Mouse (Mus musculus): ENCODE data around the gene Gm26992. TPM values are rescaled to one million over a fixed set of nuclear protein-coding genes. Genes with fewer than 3 reads are reported as not detected.

Gene Gm26992
- polyA plus RNA-seq, 1 experiment = not detected

GRCm38 (mm10) chrX:103477507-103477906 lies 55.7 kb downstream of the Gm26992 start:
- Histone ChIP-seq H3K4me3 (no peak overlapping the region), H3K27me3 (ENCODE audit: control insufficient read depth, insufficient read depth, insufficient read length) (no peaks in the 10 kb centered on the region), H3K4me2 (ENCODE audit: low read depth) (peak overlapping the region; percentile 22), H3ac (ENCODE audit: control insufficient read depth, insufficient read length) (no peak overlapping the region), H3K36me3 (ENCODE audit: control insufficient read depth, insufficient read depth) (no peaks in the 10 kb centered on the region), H3K79me2 (ENCODE audit: control insufficient read depth, insufficient read depth) (peaks cover 65% of the 10 kb centered on the region)
- TF ChIP-seq POLR2A (IDR thresholded peaks at IDR 0.05; ENCODE audit: insufficient read length, low read depth) (no peak), REST (IDR thresholded peaks at IDR 0.05; ENCODE audit: insufficient read depth, insufficient read length) (no peak), MAX (IDR thresholded peaks at IDR 0.05; ENCODE audit: low read depth) (no peak), E2F4 (IDR thresholded peaks at IDR 0.05; ENCODE audit: insufficient read depth) (no peak), MYOG (IDR thresholded peaks at IDR 0.05; ENCODE audit: control insufficient read depth in 1 of 3, insufficient read depth in 1 of 3, insufficient read length in 2 of 3, low read depth in 2 of 3) (no peak), TCF3 (IDR thresholded peaks at IDR 0.05; ENCODE audit: insufficient read length, low read depth) (no peak), MYOD1 (IDR thresholded peaks at IDR 0.05; ENCODE audit: control insufficient read depth in 1 of 3, insufficient read length in 2 of 3, low read depth in 2 of 3) (no peak), POLR2AphosphoS2 (IDR thresholded peaks at IDR 0.05; ENCODE audit: insufficient read length, low read depth) (no peak), TCF12 (IDR thresholded peaks at IDR 0.05; ENCODE audit: insufficient read depth, poor library complexity, severe bottlenecking) (no peak), USF1 (IDR thresholded peaks at IDR 0.05; ENCODE audit: low read depth) (no peak), CEBPB (IDR thresholded peaks at IDR 0.05; ENCODE audit: insufficient read depth, poor library complexity, severe bottlenecking) (no peak), SRF (IDR thresholded peaks at IDR 0.05; ENCODE audit: control insufficient read depth, insufficient read length, low read depth) (no peak)

- Histone ChIP-seq H3K79me2 (ENCODE audit: control insufficient read depth, insufficient read depth) (peaks cover 31% of the 10 kb centered on the region), H3K27me3 (ENCODE audit: control insufficient read depth, insufficient read depth, insufficient read length) (no peaks in the 10 kb centered on the region), H3K4me3 (peak overlapping the region; percentile 52), H3ac (ENCODE audit: control insufficient read depth, insufficient read length) (no peak overlapping the region), H3K36me3 (ENCODE audit: control insufficient read depth, insufficient read depth) (no peaks in the 10 kb centered on the region), H3K4me2 (ENCODE audit: low read depth) (peak overlapping the region; percentile 2)
- TF ChIP-seq TCF12 (IDR thresholded peaks at IDR 0.05; ENCODE audit: insufficient read depth, poor library complexity, severe bottlenecking) (no peak), POLR2A (IDR thresholded peaks at IDR 0.05; ENCODE audit: insufficient read length, low read depth) (no peak), USF1 (IDR thresholded peaks at IDR 0.05; ENCODE audit: low read depth) (peak; percentile 73), TCF3 (IDR thresholded peaks at IDR 0.05; ENCODE audit: insufficient read length, low read depth) (no peak)
Measured at GRCm38 (mm10) chrX:103481243-103482096, 59.7 kb downstream of the Gm26992 start.

DNA sequence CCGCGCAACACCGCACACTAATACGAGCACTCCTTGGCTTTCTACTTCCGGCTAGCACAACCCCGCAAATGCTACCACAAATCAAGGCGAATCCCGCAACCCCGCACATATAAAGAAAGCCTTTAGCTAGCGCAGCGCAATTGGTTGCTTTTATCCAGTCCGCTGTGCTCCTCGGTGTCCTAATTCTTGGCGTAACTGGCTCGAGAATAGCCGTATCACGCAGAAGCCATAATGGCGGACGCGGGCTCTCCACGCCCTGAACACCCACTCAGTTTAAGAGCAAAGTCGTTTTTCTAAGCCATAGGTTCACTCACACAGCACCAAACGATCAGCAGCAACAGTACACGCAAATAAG lies 60.3 kb downstream of the Gm26992 start:
- no peak overlapping the region for H3K4me2 ChIP-seq (ENCODE audit: low read depth)
- H3ac ChIP-seq (ENCODE audit: control insufficient read depth, insufficient read length) = no peak overlapping the region
- no peaks in the 10 kb centered on the region for H3K27me3 ChIP-seq (ENCODE audit: control insufficient read depth, insufficient read depth, insufficient read length)
- H3K79me2 ChIP-seq (ENCODE audit: control insufficient read depth, insufficient read depth) = peaks cover 25% of the 10 kb centered on the region
- no peaks in the 10 kb centered on the region for H3K36me3 ChIP-seq (ENCODE audit: control insufficient read depth, insufficient read depth)
- H3K4me3 ChIP-seq = peak overlapping the region; percentile 52
- TF ChIP-seq USF1 (IDR thresholded peaks at IDR 0.05; ENCODE audit: low read depth) = no peak
- TF ChIP-seq E2F4 (IDR thresholded peaks at IDR 0.05; ENCODE audit: insufficient read depth) = no peak
- TF ChIP-seq TCF12 (IDR thresholded peaks at IDR 0.05; ENCODE audit: insufficient read depth, poor library complexity, severe bottlenecking) = no peak
- TF ChIP-seq MAX (IDR thresholded peaks at IDR 0.05; ENCODE audit: low read depth) = no peak
- TF ChIP-seq SRF (IDR thresholded peaks at IDR 0.05; ENCODE audit: control insufficient read depth, insufficient read length, low read depth) = no peak
- no peak for TF ChIP-seq REST (IDR thresholded peaks at IDR 0.05; ENCODE audit: insufficient read depth, insufficient read length)
- no peak for TF ChIP-seq TCF3 (IDR thresholded peaks at IDR 0.05; ENCODE audit: insufficient read length, low read depth)
- no peak for TF ChIP-seq POLR2AphosphoS2 (IDR thresholded peaks at IDR 0.05; ENCODE audit: insufficient read length, low read depth)
- TF ChIP-seq MYOG (IDR thresholded peaks at IDR 0.05; ENCODE audit: control insufficient read depth in 1 of 3, insufficient read depth in 1 of 3, insufficient read length in 2 of 3, low read depth in 2 of 3) = no peak
- no peak for TF ChIP-seq POLR2A (IDR thresholded peaks at IDR 0.05; ENCODE audit: insufficient read length, low read depth)
- no peak for TF ChIP-seq CEBPB (IDR thresholded peaks at IDR 0.05; ENCODE audit: insufficient read depth, poor library complexity, severe bottlenecking)
- no peak for TF ChIP-seq MYOD1 (IDR thresholded peaks at IDR 0.05; ENCODE audit: control insufficient read depth in 1 of 3, insufficient read length in 2 of 3, low read depth in 2 of 3)

DNA sequence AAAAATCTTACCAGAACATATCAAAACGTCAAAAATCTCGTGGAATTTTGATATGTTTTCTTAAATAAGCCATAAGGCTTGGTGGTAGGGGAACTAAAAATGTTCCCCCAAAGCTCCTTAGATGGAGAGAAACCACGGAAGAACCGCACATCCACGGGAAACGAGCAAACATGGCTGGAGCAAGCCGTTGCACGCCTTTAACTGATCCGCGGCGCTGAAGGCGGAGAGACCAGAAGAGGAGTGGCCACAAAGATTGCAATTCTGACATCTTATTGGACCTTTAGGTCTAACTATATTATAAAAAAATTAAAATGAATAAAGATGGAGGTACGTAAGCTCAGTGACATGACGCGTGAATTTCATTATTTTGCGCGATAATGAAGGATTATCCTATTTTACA lies 61.2 kb downstream of the Gm26992 start:
- no peaks in the 10 kb centered on the region for H3K27me3 ChIP-seq (ENCODE audit: control insufficient read depth, insufficient read depth, insufficient read length)
- no peaks in the 10 kb centered on the region for H3K36me3 ChIP-seq (ENCODE audit: control insufficient read depth, insufficient read depth)
- TF ChIP-seq SRF (IDR thresholded peaks at IDR 0.05; ENCODE audit: control insufficient read depth, insufficient read length, low read depth) (no peak), POLR2AphosphoS2 (IDR thresholded peaks at IDR 0.05; ENCODE audit: insufficient read length, low read depth) (peak; percentile 51), POLR2A (IDR thresholded peaks at IDR 0.05; ENCODE audit: insufficient read length, low read depth) (peak; percentile 59), CEBPB (IDR thresholded peaks at IDR 0.05; ENCODE audit: insufficient read depth, poor library complexity, severe bottlenecking) (no peak)
- no peak overlapping the region for H3ac ChIP-seq (ENCODE audit: control insufficient read depth, insufficient read length)
- H3K79me2 ChIP-seq (ENCODE audit: control insufficient read depth, insufficient read depth) = peaks cover 18% of the 10 kb centered on the region
- H3K4me3 ChIP-seq = peak overlapping the region; percentile 52
- H3K4me2 ChIP-seq (ENCODE audit: low read depth) = peak overlapping the region; percentile 45

DNA sequence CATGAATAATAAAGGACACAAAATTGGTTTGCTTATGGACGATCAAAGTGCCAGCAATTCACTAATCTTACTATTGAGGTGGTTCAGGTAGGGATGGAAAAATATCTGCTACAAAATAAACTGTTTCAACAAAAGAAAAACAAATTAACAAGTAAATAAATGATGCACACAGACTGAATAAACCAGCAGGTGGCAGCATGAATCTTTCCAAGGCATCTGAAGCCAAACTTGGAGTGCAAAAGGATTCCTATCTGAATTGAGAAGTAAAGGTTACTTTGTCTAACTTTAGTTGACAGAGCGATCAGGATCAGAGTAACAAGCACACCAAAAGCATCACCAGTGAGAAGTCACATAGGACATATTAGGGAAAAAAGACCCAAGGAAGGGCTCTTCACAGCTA lies 62.2 kb downstream of the Gm26992 start:
- no peaks in the 10 kb centered on the region for H3K36me3 ChIP-seq (ENCODE audit: control insufficient read depth, insufficient read depth)
- no peak for TF ChIP-seq POLR2A (IDR thresholded peaks at IDR 0.05; ENCODE audit: insufficient read length, low read depth)
- no peak for TF ChIP-seq TCF12 (IDR thresholded peaks at IDR 0.05; ENCODE audit: insufficient read depth, poor library complexity, severe bottlenecking)
- no peak for TF ChIP-seq CEBPB (IDR thresholded peaks at IDR 0.05; ENCODE audit: insufficient read depth, poor library complexity, severe bottlenecking)
- no peak for TF ChIP-seq SRF (IDR thresholded peaks at IDR 0.05; ENCODE audit: control insufficient read depth, insufficient read length, low read depth)
- TF ChIP-seq USF1 (IDR thresholded peaks at IDR 0.05; ENCODE audit: low read depth) = no peak
- TF ChIP-seq POLR2AphosphoS2 (IDR thresholded peaks at IDR 0.05; ENCODE audit: insufficient read length, low read depth) = no peak
- TF ChIP-seq MAX (IDR thresholded peaks at IDR 0.05; ENCODE audit: low read depth) = no peak
- no peak for TF ChIP-seq REST (IDR thresholded peaks at IDR 0.05; ENCODE audit: insufficient read depth, insufficient read length)
- H3K4me3 ChIP-seq = peak overlapping the region; percentile 52
- peaks cover 12% of the 10 kb centered on the region for H3K79me2 ChIP-seq (ENCODE audit: control insufficient read depth, insufficient read depth)
- H3K27me3 ChIP-seq (ENCODE audit: control insufficient read depth, insufficient read depth, insufficient read length) = no peaks in the 10 kb centered on the region
- H3ac ChIP-seq (ENCODE audit: control insufficient read depth, insufficient read length) = no peak overlapping the region
- peak overlapping the region; percentile 45 for H3K4me2 ChIP-seq (ENCODE audit: low read depth)
